Mouse (Mus musculus): Measurements from ENCODE around the gene Surf4.
A peak's percentile ranks its signal among the peaks of the same experiment; 100 is the strongest.
"Not testable (repeated sequence)": the region's sequence is repeated elsewhere in the genome, so short reads cannot be mapped to it uniquely, and the experiment has no call there.

Gene Surf4

DNA sequence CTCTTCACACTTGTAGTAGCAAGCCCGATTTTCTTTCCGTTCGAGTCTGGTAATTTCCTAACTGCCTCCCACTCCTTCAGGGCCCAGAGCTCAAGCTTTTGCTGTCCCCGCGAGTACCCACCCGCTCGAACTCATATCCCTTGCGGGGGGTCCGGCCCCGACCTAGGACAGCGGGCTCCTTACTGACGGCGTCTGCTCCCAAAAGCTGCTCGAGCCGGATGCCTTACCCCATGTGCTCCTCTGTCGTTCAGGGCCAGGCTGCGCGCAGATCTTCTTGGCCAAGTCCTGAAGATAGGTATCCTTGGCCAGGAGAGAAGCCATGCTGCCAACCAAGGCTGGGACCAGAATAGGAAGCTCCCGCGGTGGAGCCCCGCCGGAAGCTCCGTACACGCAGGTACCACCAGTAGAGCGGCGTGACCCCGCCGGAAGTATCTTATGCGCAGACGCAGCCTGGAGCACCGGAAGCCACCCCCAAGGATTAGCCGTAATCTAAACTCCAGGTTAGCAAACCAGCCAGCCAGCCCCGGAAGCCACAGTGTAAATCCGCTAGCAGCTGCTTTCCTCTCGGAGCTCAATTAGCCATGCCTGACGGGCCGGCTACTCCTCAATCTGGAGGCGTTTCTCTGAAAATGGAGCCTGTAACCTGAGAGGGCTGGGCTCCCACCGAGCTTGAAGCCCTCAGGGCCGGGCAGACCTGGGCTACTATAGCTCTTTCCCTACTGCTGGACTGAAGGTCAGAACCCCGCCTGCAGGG is 31.1 kb downstream of the Surf4 start, which contains the start of gene Surf6:
Gene Surf6, minus strand, starts transcription at position 413 of the 754 bp plus-strand sequence.
- ATAC-seq (ENCODE audit: low TSS enrichment): peak; percentile 99

DNA sequence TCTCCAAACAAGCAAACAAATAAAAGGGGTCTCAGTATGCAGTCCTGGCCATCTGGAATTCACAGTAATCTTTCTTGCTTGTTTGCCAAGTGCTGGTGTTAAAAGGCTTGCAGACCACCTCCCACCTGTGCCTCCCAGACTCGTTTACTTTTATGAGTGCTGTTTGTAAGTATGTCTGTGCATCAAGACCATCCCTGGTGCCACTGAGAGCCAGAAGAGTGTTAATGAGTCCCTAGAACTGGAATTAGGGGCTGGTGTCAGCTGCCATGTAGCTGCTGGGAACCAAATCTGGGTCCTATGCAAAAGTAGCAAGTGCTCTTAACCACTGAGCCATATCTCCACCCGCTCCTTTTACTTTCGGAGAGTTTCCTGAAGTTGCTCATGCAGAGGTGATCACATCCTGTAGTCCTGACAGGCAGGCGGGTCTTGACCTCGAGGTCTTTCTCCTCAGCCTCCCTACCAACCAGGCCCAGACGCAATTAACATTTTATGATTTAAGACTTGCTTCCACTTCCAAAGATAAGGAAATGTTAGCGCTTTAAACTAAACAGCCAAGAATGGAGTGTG is 31.8 kb downstream of the Surf4 start:
- ATAC-seq (ENCODE audit: low TSS enrichment): no peak

DNA sequence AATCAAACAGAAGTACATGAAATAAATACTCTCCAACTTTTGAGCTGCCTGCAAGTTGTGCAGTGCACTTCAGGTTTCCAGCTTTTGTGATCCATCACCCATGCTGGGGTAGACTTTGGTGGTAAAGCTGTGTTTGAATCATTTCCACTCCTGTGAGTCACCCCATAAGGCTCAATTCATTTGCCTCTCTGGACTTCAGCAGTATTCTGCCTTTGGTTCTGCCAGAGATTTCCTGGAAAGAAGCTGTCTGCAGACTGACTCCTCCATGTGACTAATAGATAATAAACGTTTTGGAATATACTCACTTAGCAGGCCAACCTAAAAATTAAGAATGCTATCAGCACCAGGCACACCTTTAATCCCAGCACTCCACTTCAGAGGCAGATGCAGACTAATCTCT is 33.0 kb downstream of the Surf4 start:
- no peak for ATAC-seq (ENCODE audit: low TSS enrichment)

DNA sequence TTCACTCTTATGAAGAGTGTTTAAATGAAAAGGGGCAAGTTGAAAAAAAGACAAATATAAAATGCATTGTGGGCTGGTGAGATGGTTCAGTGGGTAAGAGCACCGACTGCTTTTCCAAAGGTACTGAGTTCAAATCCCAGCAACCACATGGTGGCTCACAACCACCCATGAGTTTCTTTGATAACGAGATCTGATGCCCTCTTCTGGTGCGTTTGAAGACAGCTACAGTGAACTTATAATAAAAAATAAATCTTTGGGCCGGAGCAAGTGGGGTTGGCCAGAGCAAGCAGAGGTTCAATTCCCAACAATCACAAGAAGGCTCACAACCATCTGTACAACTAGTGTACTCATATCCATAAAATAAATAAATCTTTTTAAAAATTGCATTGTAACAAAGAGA is 37.8 kb downstream of the Surf4 start:
- ATAC-seq (ENCODE audit: low TSS enrichment): no peak

DNA sequence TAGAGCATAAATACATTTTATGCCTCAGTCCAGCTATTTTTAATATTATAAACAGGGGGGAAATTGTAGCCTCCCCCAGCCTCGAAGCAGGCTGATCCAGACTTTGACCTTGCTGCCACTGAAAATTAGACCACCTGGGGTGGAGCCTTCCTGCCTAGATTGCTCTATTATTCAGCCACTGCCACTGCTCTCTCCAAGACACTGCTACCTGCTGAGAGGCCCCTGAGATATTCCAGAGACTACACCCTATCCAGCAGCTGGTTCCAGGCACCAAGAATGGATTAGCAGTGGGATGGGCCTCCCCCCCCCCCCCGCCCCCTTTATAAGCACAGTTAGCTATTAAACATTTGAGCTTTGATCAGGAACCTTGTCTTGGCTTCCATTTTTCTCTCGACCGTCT is 47.6 kb downstream of the Surf4 start:
- not testable (repeated sequence) for ATAC-seq (ENCODE audit: low TSS enrichment)

DNA sequence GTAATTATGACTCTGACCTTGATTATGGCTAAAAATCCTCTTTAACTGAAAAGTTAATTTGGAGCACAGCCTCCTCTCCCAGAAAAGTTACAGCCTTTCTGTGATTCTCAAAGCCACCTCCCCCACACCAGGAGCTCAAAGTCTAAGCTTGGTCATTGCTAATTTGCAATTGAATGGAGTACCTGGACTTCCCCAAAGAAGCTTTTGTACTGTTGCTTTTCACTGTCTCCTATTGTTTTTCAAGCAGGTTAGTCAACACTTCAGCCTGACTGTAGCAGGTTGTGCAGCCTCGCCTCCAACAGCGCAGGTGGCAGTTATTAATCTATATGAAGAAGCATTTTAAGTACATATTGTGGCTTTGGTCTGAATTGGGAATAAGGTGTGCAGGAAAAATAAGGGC is 48.2 kb downstream of the Surf4 start:
- ATAC-seq (ENCODE audit: low TSS enrichment): not testable (repeated sequence)

DNA sequence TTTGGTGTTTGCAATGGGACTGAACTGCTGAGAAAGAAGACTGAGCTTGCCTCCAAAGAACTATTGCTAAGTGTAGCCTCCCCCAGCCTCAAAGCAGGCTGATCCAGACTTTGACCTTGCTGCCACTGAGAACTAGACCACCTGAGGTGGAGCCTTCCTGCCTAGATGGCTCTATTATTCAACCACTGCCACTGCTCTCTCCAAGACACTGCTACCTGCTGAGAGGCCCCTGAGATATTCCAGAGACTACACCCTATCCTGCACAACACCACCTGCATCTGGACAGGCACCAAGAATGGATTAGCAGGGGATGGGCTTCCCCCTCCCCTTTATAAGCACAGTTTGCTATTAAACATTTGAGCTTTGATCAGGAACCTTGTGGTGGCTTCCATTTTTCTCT is 55.2 kb downstream of the Surf4 start:
- ATAC-seq (ENCODE audit: low TSS enrichment): no peak

DNA sequence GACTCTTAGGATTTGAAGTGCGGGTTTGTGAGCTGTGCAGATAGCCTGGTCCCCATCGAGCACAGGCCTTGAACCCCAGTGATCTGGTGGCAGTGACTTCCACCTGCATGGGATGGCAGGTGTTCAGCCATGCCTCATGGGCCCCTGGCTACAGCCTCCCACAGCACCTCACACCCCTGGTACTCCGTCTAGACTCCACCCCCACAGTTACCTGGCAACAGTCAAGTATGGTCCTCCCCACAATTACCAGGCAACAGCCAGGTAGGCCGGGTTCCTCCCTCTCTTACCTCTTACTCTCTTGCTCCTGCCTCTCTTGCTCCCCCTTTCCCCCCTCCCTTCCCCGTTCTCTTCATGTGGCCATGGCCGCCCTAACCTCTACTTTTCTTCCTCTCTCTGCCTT is 63.1 kb downstream of the Surf4 start:
- ATAC-seq (ENCODE audit: low TSS enrichment): no peak
